Mouse (Mus musculus) cerebellum, postnatal 36 days (tissue): ENCODE data around the gene Foxn3.
"Not testable (repeated sequence)": the region's sequence is repeated elsewhere in the genome, so short reads cannot be mapped to it uniquely, and the experiment has no call there.

ENCODE experiments used
- DNase-seq, 2 experiments: peaks; one replicate each; pipeline ENCODE4 v3.0.0; 2021 to 2022; ENCODE audit warnings: mixed read lengths in 2 of 2

Foxn3 gene

DNA sequence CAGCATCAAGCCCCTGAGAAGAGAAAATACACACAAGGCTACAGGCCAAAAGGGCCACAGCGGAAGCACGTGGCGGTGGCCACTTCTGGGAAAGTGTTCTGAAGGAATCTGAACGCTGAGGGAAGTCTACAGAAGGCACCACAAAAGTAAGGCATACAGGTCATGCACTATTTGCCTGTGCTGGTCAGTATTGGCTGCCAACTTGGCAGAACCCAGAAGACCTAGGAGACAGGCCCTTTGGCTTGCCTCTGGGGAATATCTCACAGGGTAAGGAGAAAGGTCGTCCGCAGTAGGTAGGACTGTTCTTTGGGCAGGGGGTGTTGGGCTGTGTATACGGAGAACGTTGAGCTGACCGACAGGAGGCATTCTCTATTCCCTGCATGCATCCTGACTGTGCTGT is 355.1 kb downstream of the Foxn3 start:
- DNase-seq: no peak

DNA sequence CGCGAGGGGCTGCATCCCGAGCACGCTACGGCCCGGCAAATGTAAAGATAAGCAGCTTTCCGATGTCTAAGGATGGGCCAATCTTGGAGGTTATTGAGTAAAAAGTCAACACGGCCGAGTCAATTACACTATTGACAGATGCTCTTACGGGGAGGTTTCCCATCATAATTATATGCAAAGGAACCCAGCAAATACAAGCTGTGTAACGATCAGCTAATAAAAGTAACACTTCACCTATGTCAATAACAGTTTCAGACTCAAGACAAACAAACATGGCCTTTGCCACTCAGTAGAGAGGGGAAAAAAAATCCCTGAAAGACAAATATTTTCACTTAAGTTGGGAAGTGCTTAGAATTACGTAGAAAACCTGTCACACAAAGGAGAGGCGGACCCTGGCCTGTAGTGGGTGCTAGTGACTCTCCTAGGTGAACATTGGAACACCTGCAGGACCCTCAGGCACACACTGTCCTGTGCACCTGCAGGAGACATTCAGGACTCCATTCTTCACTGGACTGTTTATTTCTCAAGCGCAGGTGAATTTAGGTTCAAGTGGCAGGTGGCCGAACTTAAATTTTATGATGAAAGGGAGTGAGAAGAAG is 356.3 kb downstream of the Foxn3 start:
- peak in 1 of 2 experiments; percentile 1 for DNase-seq

DNA sequence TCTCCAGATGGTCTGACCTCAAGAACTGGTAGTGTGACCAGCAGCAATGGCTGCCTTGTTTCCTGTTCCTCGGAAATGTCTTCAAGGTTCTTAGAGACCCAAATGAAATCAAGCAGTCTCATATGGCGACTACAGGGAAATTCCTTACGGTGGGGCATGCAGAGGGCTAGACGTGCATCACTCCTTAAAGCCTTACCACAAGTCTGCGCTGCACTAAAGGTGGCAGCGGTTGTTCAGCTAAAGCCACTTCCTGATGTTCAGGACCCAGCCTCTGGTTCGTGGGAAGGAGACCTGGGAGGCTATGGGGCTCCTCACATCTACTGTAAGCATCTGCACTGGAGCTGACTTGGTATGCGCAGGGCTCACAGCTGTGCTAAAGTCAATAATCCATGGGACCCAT is 357.6 kb downstream of the Foxn3 start:
- DNase-seq: no peak

DNA sequence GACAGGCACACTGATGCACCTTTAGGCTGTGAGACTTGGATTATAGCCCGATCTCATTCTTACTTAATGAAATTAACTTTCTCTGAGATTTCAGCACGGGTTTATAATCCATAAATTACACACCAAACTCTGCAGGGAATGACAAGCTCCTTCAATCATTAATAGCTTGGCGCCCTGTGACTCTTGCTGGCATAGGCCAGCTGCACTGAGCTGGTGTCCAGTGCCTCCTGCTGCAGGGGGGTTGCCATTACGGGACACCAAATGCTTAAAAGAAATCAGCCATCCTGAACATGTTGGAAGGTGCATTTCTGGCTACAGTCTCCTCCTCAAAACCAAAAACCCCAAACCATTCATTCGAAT is 364.3 kb downstream of the Foxn3 start:
- DNase-seq: peak in 1 of 2 experiments; percentile 43

DNA sequence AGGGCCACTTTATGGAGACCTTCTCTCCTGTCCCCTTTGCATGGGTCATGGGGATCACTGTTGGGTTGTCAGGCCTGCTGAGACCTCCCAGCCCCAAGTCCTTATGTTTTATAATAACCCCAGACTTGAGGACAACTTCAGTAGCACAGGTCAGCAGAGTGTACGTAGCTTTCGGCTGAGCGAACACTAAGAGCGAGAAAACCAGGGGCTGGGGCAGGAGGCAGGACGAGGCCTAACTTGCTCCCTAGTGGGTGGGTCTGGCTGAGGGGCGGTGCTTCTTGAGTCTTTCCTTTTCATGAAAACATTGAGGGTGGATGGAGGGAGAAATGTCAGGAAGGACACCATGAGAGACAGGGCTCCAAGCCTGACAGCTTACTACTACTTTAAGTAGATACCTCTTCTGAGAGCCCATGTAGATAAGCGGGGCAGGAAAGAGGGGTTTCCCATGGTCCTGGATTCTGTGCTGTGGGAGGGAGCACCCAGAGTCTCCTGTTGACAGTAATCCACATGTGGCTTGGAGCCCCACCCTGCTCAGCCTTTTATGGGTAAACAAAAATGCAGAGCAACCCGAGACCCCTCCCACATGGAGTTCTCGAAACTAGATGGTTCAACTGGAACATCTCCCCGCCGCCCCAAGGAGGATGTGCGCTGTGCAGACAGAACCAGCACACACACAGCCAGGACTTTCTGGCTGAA is 364.8 kb downstream of the Foxn3 start:
- no peak for DNase-seq

DNA sequence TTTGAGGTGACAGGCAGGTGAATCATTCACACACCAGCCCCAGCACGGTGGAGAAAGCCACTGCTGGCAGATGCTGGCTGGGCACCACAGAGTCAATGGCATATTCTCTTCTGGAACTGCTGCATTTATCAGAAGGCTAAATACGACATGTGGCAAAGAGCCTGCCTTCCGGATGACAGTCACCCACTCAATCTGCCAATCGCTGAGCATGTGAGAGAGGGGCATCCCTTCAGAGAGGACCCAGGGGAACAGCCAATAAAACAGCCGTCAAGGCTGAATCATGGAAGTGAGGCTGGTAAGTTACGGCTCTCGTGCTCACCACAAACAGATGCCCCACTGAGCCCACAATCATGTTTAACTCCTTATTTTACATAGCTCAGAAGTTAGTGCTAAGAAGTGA is 366.4 kb downstream of the Foxn3 start:
- DNase-seq: no peak

DNA sequence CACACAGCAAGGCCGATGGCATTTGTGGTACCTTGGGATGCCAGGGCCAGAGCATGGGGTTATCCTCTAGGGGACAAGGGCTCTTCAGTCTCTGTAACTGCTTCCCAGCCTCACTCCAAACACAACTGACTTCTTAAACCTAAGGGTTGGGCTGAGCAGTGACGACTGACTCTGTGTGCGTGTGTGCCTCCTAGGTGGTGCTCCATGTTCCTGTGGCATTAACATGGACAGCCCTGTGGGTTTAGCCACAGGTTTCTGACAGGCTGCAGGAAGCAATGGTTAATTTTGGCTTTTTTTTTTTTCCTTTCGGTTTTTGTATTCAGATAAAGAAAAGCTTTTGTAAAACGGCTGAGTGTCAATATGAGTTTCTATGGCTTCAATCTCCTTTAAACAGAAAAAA is 367.7 kb downstream of the Foxn3 start:
- no peak for DNase-seq

DNA sequence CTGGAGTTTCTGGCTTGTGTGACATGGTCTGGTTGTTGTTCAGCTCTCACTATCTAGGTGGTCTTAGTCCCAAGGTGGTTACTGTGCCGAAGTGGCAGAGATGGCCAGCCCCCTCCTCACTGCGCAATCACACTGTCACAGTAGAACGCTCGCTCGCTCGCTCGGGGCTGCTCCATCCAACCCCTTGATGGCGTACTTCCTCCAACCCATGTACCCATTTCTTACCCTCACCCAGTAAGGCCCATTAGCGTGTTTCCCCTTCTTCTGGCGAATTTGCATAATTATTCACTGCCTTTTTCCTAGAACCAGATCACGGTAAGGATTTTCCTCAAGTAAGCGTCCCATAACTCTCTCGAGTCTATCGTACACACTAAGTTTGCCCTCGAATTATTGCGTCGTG is 369.3 kb downstream of the Foxn3 start:
- DNase-seq: not testable (repeated sequence)

DNA sequence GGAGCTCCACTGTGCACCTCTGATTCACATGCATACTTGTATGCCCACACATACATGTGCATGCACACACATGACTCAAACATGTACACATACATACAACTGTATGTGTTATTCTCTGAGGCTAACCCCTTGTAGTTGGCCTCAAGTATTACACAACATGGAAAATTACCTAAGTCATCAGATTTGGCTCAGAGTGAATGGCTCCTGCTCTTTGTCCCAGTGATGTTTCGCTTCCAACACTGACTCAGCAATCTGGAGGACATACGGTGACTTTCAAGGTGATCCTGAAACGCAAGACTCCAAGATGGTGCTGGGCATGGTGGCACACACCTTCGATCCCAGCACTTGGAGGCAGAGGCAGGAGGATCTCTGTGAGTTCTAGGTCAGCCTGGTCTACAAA is 375.7 kb downstream of the Foxn3 start:
- DNase-seq: no peak

DNA sequence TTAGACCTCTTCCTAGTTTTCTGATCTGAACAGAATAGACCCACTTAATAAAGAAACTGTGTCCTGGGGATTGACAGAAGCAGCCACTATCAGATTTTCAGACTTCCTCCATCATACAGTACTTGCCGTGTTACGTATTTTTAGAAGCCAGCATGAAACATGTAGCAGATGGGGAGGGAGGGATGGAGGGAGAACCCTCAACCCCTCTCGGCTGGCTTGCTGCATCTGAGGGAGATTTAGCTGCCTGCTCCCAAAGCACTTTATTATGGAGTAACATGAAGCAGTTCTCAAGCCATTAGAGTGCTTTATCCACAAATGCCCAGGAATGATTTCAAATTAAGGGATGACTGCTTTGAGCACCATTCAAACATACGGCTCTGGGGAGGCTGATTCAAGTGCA is 377.1 kb downstream of the Foxn3 start:
- DNase-seq: no peak

DNA sequence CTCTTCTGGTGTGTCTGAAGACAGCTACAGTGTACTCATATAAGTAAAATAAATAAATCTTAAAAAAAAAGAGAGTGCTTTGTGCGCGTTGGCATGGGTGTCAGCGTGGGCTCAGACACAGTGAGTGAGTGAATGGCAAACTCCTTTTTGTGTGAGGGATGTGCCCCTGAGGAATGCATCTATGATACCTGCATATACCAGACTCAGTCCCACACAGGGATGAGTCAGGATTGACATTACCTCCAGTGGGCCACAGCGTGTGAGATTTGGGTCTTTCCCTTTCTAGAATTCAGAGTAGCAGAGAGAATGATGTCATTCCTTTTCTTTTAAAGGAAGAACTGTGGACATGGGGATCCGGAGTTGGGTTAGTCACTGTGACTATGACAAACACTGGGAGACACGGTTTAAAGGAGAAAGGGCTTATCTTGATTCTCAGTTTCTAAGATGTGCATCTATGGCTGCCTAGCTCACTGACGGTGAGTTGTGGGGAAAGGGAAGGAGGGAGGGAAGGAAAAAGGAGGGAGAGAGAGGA is 380.1 kb downstream of the Foxn3 start:
- DNase-seq: no peak

DNA sequence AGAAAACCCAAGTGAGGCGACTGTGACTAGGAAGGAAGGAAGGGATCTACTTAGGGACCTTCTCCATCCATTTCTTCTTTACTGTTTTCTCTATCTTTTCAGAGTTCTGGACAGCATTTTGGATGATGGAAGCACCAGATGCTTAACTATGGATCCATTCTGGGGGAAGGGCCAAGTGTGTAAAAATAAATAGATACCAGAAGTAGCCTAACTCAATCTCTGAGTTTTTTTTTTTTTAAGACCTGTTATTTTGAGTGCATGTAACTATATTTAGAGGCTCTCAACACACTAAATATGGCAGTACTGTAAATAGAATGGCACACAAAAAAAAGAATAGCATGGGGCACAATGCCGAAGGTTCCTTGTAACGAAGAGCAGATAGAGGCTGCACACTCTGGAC is 381.0 kb downstream of the Foxn3 start:
- DNase-seq: no peak

DNA sequence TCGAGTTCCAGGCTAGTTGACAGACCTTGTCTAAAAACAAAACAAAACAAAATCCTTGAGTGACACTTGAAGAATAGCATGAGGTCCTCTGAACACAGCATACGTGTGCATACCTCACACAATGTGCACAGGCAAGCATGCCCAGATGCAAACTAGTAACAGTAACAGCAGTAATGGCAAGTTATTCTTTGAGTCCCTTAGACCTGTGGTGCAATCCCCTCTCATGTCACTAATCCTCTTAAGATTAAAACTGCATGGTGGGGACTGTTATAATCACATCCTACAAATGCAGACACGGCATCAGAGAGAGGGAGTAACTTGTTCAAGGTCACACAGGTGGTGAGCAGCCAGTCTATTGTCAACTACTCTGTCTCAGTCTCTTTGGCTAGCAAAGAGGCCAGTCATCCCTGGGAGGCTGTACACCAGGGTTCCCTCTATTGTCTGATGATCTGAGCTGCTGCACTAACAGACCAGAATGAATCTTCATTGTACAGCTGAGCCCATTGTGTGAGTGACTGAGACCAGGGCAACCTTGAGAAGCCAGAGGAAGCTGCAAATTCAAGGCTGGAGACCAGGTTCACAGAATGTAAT is 383.1 kb downstream of the Foxn3 start:
- DNase-seq: no peak

DNA sequence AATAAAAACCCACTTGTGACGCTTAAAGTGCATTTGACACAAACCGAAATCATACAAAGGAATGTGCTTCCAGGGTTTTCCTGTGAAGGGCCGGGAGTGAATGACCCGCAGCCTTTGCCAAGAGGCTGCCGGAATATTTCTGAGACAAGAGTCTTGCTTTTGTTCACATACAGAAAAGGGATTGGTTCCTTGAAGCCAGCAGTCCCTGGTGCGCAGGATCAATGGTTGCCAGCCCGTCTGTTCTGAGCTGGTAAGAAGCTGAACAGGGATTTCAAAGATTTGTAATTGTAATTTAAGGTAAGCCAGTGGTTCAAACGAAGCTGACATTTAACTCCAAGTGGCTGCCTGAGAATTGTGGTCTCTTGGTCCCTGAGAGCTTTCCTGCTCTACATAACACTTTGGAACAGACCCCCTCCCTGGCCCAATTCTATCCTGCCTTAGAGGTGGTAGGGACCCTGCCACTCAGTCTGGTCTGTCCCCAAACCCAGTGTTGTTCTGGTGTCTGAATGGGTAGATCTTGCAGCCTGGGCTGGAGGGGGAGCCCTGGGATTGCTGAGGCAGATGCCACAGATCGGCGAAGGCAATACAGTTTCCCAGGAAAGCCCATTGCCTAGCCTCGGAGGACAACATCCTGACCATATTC is 388.3 kb downstream of the Foxn3 start:
- DNase-seq: no peak

DNA sequence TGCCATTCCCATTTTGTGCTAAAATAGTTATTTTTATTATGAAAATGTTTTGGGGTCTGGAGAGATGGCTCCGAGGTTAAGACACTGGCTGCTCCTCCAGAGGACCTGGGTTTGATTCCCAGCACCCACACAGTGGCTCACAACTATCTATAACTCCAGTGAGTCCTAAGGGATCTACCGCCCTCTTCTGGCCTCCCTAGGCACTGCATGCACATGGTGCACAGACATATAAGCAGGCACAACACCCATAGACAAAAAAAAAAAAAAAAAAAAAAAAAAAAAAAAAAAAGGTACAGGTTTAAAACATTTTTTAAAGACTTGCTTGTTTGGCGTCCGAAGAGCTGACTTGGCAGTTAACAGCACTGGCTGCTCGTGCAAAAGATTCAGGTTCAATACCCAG is 391.2 kb downstream of the Foxn3 start:
- DNase-seq: no peak

DNA sequence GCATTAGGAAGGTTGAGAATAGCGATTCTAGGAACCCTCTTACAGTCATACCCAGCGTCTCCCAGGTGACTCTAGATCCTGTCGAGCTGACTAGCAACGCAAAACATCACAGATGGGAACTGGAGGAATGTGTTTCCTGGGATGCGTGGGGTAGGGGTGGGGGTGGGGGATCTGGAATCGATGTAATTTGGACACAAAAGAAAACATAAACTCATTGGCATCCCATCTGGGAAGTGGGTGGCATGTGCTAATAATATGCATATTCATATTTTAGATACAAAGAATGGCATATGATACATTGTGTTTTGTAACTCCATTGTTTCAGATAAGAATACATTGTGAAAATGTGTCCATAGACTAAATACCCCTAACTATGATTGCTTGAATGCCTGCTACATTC is 393.5 kb downstream of the Foxn3 start:
- no peak for DNase-seq

DNA sequence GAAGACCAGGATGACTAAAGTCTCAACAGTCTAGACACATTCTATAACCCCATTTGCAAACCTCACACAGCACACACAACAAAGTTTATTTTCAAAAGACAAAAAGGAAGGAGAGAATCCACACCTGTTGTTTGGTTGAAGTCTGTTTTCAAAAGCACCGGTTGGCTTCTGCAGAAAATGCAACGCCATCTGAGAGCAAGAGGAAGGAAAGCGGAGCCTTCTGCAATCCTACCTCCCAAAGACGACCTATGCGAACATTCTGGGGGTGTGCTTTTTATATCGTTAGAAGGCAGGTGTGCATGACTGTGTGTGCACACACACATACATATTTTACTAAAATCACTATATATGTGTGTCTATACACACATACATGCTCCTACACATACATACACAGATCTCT is 397.3 kb downstream of the Foxn3 start:
- no peak for DNase-seq

DNA sequence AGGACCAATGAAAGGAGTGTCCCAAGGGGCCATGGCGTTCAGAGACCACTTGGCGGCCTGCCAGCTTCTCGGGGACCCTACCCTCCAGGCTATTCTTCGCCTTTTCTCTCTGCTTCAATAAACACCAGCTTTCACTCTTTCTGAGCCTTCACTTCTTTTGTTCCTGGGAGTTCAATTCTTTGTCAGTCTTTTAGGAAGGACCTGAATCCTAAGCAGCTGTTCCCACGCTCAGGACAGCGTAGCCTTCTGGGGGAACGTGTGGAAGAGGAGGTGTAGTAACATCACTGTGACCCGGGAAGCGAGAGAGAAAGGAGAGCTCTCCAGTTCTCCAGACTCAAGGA is 400.1 kb downstream of the Foxn3 start:
- no peak for DNase-seq

DNA sequence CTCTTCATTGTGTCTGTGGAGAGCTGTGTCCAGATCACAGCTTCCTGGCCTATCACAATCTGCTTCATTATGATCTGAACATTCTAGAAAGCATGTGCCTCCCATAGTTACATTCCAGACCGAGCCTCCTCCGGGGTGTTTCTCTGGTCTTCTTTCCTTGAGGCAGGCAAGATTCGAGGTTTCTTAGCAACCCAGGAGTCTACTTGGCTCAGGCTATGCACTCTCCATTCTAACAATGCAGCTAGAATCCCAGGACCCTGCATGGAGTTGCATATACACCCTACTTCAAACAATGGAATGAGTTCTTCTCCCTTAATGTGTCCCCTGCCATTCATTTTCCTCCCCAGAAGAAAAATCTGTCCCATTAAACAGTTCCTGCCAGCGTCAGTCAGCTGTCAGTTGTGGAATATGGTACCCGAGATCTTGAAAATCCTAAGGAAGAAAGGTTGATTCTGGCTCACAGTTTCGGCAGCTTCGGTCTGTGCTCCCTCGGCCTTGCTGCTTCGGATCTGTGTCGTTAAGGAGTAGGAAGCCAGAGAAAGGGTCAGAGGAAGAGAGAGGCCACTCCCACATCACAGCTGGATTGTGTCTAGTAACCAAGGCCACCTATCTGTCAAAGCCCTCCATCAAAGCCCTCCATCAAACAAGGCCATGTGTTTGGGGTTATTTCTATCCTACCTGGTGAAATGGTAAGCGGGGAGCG is 400.6 kb downstream of the Foxn3 start:
- DNase-seq: no peak

DNA sequence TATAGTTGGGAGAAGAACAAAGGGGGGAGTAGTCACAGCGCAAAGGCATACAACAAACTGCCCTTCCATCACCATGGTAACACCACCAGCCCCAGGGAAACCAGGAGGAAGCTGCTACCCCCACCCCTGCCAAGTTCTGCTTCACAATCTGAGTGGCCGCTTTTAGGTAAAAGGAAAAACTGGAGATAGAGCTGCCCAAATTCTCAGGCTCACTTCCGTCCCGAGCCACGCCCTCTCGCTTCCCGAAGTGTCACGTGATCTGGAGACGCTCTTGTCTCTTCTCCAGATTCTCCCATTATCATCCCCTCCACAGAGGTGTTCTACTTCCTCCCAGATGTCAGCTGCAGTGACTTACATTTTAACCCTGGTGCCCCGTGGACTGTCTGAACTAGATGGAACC is 401.2 kb downstream of the Foxn3 start:
- no peak for DNase-seq

DNA sequence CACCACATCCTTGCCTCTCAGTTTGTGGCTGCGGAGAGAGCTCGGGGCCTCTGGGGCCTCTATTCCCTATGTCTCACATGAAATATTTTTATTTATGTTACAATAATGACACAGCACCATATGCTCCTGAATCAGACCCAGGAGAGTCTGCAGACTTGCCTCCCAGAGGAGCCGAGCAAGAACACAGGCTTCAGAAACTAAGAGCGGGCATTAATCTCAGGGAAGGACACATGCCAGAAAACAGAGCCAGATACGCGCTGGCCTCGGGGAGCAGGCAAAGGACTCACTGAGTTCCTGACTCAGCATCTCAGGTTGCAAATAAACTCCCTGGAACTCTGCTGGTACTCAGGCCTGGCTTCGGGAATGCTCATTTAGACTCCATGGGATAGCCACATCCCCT is 403.3 kb downstream of the Foxn3 start:
- peak in 1 of 2 experiments; percentile 23 for DNase-seq

DNA sequence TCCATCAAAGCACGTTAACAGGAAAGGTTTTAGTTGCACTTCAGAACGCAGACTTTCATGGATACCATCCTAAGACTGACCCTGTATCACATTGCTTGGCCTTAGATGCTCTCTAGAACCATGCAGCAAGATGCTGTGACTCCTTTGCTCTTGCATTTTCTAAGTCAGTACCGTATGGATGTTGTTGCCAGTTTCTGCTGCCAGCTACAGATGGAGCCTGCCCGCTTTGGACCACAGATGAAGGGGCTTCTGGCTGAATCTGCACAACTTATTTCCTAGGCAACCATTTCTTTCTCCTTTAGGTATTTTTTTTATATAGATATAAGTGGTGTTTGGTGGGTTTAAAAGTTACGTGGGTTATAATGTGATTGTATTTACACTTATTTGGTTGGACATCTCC is 407.5 kb downstream of the Foxn3 start:
- no peak for DNase-seq

DNA sequence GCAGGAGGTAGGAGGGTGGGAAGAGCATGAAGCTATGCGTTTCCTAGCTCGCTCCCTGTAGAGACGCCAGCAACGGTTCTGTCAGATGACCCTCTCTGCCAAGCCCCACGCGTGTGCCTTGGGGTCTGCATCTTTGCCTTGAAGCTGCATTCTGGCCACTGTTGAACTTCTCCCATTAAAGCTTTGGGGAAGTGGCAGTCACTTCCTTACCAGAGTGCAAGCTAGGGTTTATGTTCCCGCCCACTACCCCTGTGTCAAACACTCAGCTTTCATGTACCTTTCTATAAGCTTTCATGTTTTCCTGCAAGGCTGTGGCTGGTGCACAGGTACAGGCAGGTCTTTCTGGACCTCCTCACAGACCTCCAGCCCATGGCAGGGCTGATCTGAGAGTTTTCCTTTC is 409.2 kb downstream of the Foxn3 start:
- no peak for DNase-seq
